Mouse (Mus musculus) brown adipose tissue, adult 24 weeks (tissue): ENCODE data around the gene Gm20388. TPM values are rescaled to one million over a fixed set of nuclear protein-coding genes. Genes with fewer than 3 reads are reported as not detected.

Source experiments
- H3K27ac ChIP-seq: fragments of 200-500 bp; replicated peaks from 2 replicates; pipeline ENCODE4 v1.5.1; 2012; ENCODE audit warnings: low read depth, mild to moderate bottlenecking, low read length
- H3K4me1 ChIP-seq: fragments of 200-500 bp; 2 replicates; pipeline ENCODE4 v1.6.1; 2012; ENCODE audit warnings: low read length, mixed read lengths; ENCODE audit not compliant: control insufficient read depth, insufficient read depth, insufficient read length
- H3K4me3 ChIP-seq: fragments of 200-500 bp; 2 replicates; pipeline ENCODE4 v1.5.1; 2012; ENCODE audit warnings: low read depth, mild to moderate bottlenecking, low read length, moderate library complexity; ENCODE audit not compliant: insufficient read depth
- polyA plus RNA-seq: library from polyadenylated mRNA; stranded (reverse); fragments of >200 nt; gene quantifications from 2 replicates; pipeline ENCODE4 v1.2.4, GENCODE M21; 2012; ENCODE audit not compliant: missing spikeins, insufficient read depth, insufficient read length

Gene Gm20388
- polyA plus RNA-seq, 1 experiment, result 44.7 TPM

DNA sequence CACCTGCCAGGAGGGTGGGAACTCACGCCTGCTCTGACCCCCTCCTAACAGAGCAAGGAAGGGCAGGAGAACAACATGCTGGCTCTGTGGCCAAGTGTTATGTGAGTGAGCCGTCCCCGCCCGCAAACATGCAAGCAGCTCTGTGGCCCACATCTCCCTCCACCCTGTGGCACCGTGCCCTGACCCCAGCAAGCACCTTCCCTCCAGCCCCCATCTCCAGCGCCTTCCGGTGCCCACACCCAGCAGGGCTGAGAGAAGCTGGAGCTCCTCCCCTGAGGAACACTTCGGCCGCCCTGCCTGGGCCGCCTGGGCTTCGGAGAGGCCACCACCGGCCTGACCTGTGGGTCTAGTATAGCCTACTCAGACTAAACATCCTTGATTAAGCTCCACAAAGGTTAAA is 1535.5 kb downstream of the Gm20388 start:
- Histone ChIP-seq H3K4me3 (no peak overlapping the region), H3K27ac (no peak overlapping the region), H3K4me1 (no peaks in the 10 kb centered on the region)

DNA sequence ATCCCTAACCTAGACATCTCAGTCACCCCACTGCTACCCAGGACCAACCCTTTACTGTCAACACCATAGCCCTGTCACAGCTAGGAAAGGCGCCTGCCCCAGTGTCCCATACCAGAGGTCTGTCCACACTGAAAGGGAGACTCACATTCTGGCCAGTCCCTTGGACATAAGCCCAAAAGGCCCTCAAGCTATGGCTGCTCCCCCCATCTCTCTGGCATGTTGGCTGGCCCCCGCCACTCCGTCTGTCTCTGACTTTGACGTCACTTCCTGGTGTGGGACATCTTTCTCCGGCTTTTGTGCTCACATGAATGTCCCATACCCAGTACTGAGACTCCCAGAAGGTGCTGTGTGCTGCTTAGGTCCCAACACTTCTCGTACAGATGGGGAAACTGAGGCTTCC is 1536.2 kb downstream of the Gm20388 start:
- Histone ChIP-seq H3K27ac (no peak overlapping the region), H3K4me1 (no peaks in the 10 kb centered on the region), H3K4me3 (no peak overlapping the region)

DNA sequence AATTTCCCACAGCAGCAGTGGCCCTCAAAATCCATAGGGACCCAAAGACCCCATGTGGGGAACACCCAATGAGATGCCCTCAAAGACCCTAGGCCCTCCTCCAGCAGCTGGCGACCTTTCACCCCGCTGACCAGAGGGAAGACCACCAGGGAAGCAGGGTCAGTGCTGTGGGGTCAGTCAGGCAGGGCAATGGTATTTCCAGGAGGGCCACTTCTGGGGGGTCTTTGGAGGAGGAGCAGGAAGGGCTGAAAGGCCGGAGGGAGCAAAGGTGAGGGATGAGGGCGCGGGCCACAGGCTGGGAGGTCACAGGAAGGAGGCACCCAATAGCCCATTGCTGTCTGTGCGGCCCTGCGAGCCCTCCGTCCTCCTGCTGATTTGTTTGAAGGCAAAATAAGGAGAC is 1539.6 kb downstream of the Gm20388 start:
- H3K4me3 ChIP-seq, result no peak overlapping the region
- H3K27ac ChIP-seq, result no peak overlapping the region
- H3K4me1 ChIP-seq, result no peaks in the 10 kb centered on the region

DNA sequence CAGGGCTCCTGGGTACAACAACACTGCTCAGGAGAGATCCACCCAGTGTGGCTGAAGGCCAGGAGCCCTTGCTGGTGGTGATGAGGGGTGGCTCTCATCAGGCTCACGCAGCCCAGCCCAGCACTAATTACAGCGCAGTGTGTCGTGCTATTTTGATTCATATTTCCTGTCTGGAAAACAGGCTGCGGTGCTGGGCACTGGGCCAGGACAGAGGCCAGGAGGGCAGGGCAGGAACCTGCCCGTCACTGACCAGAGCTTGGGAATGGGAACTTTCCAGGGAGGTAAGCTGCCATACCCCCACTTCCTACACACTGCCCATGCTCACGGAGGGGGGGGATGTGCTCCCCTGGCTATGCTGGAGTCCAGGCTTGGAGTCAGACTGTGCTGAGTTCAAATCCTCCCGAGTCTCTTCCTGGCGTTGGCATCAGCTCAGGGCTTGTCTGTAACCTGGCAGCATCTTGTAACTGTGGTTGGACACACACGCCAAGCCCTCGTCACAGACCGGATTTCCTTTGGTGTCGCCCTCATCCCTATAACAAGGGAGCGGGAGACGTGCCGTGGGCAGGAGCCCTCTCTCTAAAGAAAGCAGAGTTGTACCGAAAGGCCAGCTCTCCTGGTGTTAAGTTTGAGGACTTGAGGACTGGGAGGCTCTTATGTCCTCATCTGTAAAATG is 1540.9 kb downstream of the Gm20388 start:
- H3K27ac ChIP-seq, result no peak overlapping the region
- no peak overlapping the region for H3K4me3 ChIP-seq
- no peaks in the 10 kb centered on the region for H3K4me1 ChIP-seq

DNA sequence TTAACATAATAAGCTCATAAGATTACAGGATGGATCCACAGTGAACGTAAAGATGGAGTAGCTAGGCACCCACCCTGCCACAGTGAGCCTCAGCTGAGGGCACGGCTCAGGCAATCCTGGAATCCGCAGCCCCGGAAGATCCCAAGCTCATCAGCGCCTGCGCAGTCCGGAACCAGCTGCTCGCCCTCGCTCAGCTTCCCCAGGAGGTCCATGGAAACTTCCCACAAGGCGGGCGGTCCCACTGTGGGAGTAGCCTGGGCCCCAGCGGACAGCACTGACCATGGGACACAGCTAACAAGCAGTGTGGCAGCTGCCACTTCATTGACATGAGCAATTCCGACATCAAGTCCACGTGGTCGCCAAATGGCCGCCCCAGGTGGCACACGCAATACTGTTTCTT is 1544.1 kb downstream of the Gm20388 start:
- Histone ChIP-seq H3K4me3 (no peak overlapping the region), H3K4me1 (no peaks in the 10 kb centered on the region), H3K27ac (no peak overlapping the region)

DNA sequence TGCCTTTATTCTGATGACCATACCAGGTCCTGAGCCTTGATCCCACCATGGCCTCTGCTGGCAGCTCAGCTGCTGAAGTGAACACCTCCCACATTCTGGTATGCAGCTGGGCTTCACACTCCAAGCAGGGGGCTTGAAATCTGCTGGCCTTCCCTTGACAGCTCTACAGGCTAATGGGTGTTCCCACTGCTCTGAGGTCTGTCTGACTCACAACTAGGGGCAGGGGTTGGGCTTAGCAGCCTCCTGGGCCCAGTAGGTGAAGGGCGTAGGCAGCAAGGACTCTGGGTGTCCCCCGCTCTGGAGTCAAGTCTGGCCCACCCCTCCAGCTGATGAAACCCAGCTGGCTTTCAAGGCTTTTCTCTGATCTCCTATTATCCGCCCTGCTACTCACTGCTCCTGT is 1550.6 kb downstream of the Gm20388 start:
- H3K4me1 ChIP-seq, result 0 out of 2 replicates have a peak, but pooled peaks cover 4% of the 10 kb centered on the region
- H3K27ac ChIP-seq, result no peak overlapping the region
- no peak overlapping the region for H3K4me3 ChIP-seq

DNA sequence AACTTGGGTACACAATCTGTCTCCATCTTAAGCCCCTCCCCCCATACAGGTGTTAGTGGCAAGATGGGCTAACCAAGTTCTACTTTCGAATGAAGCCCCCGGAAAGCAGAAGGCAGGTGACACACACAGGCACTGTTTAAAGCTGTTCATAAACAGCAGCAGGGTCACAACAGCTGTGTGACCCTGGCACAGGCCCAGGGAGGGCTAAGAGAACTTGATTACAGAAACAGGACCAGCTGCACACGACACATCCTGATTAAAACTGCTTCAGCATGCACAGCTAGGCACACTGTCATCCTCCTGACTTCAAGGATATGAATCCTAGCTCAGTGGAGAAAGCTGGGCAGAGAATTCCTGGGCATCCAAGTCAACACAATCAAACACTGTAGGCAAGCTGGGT is 1551.5 kb downstream of the Gm20388 start:
- 0 out of 2 replicates have a peak, but pooled peaks cover 4% of the 10 kb centered on the region for H3K4me1 ChIP-seq
- H3K27ac ChIP-seq, result no peak overlapping the region
- no peak overlapping the region for H3K4me3 ChIP-seq

DNA sequence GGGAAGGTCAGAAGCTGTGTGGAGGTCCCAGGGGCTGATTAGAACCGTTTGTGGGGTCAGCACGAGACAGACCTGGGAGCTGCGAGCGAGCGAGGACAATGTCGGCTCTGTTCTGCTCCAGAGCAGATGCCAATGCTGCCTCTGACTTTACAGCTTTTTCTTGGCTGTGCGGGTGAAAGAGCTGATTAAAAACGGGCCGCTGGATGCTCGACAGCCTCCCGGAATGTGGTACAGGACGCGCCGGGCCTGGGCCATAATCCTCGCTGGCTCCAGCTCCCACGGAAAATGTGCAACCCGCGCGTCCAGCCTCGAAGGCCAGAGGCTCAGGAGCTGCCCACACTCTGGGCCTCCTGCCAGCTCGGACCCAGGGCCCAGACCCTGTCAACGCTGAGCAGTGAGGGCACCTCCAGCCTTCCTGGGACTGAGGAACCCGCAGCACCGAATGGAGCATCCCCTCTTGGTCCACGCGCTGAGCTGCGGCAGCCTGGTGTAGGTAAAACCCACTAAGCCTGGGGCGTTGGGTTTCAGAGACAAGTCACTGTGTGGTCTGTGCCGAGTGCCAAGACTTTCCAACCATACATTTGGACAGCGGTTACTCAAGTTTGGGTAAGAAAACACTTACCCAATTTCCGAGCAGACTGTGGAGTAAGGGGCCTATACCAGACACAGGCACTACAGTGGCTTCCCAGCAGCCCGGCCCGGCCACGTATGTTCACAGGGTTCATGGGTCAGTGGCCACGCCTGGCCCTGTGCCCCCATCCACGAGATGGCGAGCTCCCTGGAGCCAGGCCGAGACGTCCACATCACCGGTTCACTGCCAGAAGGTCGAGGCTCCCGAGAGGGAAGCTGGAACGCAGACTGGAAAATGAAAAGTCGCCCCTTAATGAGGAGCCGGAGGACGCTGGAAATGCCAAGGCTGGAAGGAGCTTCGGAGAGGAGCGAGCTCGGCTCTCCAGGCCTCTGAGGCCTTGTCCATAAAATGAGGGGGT is 1557.7 kb downstream of the Gm20388 start:
- H3K27ac ChIP-seq, result no peak overlapping the region
- H3K4me3 ChIP-seq, result no peak overlapping the region
- H3K4me1 ChIP-seq, result 0 out of 2 replicates have a peak, but pooled peaks cover 4% of the 10 kb centered on the region

DNA sequence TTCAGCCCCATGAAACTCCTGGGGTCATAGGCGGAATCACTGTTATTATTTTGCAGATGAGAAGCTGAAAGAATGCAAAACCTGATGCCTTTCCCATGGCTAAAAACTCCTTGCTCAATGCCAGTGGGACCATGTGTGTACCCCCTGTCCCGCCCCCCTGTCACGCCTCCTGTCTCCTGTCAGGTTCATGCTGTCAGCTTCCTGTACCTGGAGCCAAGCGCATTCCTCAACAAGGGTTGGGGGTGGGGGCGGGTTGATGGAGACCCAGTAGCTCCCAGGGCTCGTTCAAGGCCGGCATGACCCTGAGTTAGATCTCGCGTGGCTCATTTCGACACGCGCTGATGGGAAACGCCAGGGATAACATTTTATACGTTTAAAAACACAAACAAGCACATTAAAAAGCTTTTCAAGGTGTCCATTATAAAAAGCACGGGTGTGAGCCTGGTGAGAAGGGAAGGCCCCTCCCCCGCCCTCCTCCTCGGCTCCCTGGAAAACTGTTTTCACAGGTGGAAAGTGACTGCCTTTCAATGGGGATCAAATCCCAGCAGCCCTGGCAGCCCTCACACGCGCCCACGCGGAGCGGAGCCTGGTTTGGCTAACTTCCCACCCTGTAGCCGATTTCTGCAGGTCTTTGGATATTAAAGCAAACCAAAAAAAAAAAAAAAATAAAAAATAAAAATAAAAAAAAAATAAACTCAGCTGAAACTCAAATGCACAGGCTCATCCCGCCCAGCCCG is 1563.7 kb downstream of the Gm20388 start:
- Histone ChIP-seq H3K4me1 (no peaks in the 10 kb centered on the region), H3K27ac (no peak overlapping the region), H3K4me3 (no peak overlapping the region)

DNA sequence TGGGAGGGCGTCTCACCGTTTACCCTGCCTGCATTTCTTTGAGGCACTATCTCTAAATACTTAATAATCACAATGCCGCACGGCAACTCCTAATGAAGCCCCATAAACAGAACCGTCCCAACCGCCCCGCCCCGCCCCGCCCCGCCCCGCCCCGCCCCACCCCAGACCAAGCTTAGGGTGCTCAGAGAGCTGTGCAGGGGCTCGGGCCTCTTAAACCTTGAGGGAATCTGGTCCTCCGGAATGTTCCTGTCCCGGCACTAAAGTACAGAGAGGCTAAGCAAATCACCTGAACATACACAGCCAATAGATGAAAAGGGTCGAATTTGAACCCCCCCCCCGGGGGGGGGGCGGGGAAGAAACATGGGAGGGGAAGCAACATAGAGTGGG is 1564.2 kb downstream of the Gm20388 start:
- Histone ChIP-seq H3K4me3 (no peak overlapping the region), H3K27ac (no peak overlapping the region), H3K4me1 (no peaks in the 10 kb centered on the region)

DNA sequence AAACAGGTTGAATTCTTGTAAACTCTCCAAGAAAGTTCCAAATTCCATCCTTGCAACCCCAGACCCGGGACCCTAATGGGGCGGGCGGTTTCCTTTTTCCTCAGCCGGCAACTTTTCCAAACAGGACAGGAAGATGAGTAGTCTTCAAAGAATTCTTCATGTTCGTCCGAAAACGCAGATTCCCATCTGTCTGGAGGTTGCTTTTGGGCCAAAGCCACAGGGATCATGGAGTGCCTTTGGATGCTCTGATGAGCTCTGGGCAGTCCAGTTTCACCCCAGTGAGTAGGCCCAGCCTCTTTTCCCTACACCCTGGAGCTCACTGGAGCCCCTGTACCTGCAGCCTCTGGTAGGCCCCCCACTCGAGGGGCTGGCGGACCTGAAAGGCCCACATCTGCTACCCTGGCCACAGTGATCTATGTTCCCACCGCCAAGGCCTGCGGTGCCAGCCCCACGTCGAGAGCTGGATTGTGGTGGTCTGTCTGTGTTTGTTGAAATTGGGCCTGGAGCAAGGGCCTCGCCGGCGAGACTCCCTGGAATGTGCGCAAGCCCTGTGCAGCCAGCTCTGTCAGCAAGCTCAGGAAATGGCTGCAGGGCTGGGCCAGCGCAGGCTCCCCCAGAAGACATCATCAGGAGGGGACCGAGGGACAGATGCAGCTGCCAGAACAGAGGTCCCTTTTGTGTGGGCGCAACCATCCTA is 1567.4 kb downstream of the Gm20388 start:
- no peak overlapping the region for H3K27ac ChIP-seq
- no peaks in the 10 kb centered on the region for H3K4me1 ChIP-seq
- no peak overlapping the region for H3K4me3 ChIP-seq

DNA sequence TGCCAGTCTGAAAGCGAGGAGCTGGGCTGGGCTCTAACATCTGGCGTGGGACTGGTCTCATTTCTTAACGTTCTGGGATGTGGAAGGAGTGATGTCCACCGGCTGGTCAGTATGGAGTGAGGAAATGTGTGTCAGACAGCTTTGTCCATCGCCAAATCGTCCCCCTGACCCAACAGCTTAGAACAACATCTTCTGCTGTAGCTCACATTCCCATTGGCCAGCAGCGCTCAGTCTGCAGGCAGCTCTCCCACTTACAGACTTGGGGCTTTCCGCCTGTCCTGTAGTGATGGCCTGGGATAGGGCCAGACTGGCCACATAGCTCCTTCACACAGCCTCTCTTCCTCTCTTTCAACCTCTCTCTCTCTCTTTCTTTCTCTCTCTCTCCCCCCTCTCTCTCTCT is 1568.5 kb downstream of the Gm20388 start:
- Histone ChIP-seq H3K27ac (no peak overlapping the region), H3K4me3 (no peak overlapping the region), H3K4me1 (no peaks in the 10 kb centered on the region)

DNA sequence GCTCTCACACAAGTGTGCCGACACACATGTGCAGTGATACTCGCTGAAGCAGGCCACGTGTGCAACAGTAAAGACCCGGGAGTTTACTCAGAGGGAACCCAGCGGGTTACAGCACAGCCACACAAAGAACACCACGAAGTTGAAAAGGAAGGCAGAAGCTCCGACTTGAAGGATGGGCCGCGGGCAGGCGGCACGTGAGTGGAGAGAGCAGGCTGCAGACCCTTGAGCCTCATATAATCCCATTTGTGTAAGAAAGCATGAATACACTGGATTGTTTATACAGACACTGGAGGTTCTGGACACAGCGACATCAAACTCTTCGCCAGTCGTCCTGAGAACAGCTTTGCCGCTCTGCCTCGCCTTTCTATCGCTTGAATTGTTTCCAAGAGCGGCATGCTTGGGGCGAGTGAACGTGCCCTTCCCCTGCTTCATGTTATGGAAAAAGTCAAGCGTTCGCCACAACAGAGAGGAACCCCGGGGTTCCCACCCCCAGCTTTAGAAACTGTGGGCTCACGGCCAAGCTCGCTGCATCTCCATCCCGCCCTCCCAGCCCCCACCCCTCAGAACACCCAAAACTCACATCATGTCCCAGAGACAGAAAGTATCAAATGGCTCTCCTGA is 1569.9 kb downstream of the Gm20388 start:
- Histone ChIP-seq H3K4me1 (no peaks in the 10 kb centered on the region), H3K27ac (no peak overlapping the region), H3K4me3 (no peak overlapping the region)

DNA sequence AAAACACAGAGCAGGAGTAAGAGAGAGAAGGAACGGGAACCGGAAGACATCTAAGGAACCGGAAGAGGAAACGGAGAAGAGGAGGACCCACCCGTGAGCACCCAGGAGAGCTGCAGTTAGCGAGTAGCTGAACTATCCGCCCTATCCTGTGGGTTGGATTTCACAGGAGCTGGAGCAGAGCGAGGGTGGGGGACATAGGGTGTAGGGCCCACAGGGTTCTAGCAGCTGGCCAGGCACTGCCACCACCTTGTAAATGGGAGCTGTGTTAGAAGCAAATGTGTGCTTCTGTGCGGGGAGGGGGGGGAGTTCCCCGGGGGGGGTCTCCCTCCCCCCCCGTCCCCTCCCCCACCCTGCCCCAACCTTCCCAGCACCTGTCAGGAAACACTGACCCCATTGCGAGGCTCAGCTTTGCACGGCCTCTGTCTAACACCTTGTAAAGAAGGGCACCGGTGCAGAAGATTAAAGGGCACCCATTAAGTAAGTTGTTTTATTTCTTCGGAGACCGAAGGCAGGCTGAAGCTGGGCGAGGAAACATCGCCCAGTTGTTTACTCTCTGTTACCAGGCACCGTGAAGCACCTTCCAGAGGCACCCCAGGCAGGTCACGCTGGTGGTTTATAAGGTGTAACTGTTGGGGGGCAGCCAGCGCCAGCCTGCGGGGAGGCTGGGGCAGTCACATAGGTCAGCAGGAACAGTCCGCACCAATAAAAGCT is 1573.6 kb downstream of the Gm20388 start:
- no peaks in the 10 kb centered on the region for H3K4me1 ChIP-seq
- no peak overlapping the region for H3K27ac ChIP-seq
- no peak overlapping the region for H3K4me3 ChIP-seq
